Mouse (Mus musculus) adrenal gland, postnatal 36 days (tissue): Measurements from ENCODE around the gene Dph1. TPM values are rescaled to one million over a fixed set of nuclear protein-coding genes. Genes with fewer than 3 reads are reported as not detected.

Experiments
- DNase-seq, 2 experiments: peaks; one replicate each; pipeline ENCODE4 v3.0.0; 2021; ENCODE audit warnings: mixed read lengths in 1 of 2
- long read RNA-seq, 2 experiments: library from polyadenylated mRNA; stranded (forward); transcript quantifications; one replicate each; pipeline ENCODE4 v2.0.0; 2021; ENCODE audit warnings: borderline sequencing depth in 2 of 2
- total RNA-seq, 2 experiments: library from RNA; stranded (reverse); gene quantifications; 2 replicates each; pipeline ENCODE4 v1.2.3; 2021

Dph1 gene
- total RNA-seq: 10 to 100 TPM; 29.8 to 30.6 TPM
- long read RNA-seq, experiment 1, transcript Dph1-201 (13 exons, 2,139 nt): major isoform, 33 of 45 reads
- long read RNA-seq, experiment 1, partial matches to known transcripts: 6 of 45 reads
- long read RNA-seq, experiment 1, other reads (novel, unspliced or antisense): 6 of 45 reads
- long read RNA-seq, experiment 2, transcript Dph1-201 (13 exons, 2,139 nt): major isoform, 13 of 16 reads
- long read RNA-seq, experiment 2, partial matches to known transcripts: 1 of 16 reads
- long read RNA-seq, experiment 2, other reads (novel, unspliced or antisense): 2 of 16 reads

DNA sequence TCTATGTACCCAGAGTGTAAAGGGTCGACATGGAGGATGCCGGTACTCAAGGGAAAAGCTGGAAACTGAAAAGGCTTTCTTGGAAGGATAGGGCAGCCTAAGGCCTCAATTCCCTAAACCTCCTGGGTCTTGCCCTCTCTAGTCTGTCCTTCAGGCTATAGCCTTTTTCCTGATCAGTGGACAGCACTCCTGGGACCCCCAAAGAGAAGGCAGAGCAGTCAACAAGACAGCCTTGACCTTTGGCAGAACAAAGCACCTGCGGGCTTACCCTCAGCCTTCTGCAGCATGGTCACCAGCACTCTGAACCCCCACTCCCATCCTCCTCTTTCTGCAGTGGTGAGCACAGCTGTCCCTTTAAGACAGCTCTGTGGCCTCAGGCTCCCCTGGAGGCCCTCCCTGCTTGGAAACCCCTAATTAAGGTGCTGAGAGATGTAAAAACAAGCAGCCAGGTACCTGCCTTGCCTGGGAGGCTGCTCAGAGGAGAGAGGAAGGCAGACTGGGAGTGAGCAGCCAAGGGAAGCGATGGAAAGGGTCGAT lies at the start of gene Dph1:
Gene Dph1 (minus strand): TSS at position 337 of the 537 bp plus-strand sequence.
- no peak for DNase-seq

DNA sequence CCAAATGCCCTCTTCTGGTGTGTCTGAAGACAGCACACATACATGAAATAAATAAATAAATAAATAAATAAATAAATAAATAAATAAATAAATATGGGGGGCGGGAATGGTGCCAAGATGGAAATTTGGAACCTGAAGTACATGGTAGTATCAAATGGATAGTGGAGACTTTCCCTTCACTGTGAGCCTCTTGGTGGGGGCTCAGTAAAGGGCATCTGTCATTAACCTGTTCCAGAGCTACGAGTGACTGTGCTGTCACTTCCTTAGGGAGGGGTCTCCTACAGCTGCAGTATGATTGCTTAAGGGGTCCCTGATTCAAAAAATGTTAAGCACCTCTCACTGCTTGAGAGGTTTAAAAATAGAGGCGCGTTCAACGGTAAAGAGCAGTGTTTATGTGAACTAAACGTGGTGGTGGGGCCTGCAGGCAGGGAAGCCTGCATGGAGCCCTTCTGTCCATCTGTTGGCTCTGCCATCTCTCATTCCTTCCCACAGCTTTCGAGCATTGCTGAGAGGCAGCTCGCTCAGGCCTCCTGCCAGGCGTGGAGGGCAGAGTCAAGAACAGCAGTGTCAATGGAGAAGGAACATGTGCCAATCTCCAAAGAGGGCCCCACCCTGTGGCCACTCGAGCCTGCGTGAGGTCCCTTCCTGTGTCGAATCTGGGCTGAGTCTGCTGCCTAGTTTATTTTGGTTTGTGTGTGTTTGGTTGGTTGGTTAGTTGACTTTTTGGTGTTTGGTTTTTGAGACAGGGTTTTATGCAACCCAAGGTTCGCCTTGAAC lies 49.3 kb upstream of the Dph1 start:
- DNase-seq: no peak

DNA sequence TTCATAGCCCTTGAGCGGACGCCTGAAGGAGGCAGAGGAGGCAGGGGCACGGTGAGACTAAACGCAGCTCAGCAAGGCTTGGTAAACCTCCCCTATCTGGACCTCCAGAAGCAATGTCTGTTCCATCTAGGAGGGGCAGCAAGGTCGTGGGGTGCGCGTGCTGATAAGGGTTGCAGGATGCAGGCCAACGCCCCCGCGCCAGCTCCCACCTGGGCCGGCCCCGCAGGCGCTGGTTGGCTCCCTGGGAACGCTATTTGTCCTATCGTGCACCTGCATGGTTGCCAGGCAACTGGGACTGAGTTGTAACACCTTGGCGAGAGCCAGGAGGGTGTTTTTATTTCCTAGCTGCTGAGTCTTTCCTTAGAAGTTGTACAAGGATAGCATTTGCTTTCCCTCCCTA lies 43.7 kb upstream of the Dph1 start:
- no peak for DNase-seq

DNA sequence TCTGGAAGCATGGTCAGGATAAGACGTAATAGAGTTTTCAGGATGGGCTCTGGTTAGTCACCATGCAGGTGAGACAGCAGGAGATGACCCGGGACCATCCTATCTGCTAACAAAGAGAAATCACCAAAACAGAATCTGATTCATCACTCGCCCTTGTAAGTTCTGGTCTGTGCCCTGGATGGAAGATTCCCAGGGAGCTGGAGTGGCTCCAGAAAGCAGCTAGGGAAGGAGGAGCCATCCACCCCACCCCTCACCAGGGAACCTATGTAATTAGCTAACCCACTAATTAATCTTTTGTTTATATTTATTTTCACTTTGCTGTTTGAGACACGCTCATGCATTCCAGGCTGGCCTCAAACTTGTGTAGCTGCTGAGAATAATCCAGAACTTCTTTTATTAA lies 41.4 kb upstream of the Dph1 start:
- DNase-seq: peak; percentile 84 to 86

DNA sequence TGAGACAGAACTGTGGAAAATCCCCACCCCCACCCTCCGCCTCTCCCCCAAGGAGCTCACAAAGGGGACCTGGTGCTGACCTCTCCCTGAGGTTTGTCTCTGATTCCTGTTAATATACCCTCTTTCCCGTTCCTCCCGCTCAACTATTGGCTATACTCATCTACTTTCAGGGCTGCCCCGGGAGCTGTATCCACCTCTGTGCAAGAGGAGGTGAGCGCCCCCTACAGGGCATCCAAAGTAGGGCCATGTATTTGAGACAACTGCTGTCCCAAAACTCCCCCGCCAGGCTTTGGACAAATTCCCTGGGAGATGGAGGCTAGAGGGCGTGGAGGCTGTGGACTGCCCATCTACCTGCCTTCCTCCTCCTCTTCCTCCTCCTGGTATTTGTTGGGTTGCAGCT lies 40.7 kb upstream of the Dph1 start:
- peak; percentile 85 to 90 for DNase-seq

DNA sequence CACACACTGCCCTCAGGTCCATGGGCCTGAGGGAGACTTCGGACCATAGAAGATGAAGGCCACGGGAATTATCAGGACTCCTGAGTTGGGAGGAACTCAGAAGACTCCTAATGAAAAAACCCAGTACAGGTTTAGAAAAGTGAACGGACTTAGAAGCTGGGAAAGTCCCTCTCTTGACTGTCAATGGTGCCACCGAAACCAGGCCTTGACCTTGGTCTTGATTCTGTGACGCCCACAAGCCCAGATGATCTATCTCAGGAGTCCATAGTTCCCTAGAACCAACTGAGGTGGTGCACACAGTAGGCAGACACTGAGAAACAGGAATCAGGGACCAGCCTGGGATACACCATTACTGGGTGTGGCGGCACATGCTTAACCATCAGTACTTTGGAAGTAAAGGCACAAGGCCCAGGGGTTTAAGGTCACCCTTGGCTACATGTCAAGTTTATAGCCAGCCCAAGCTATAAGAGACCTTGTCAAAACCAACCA lies 39.3 kb upstream of the Dph1 start:
- DNase-seq: no peak

DNA sequence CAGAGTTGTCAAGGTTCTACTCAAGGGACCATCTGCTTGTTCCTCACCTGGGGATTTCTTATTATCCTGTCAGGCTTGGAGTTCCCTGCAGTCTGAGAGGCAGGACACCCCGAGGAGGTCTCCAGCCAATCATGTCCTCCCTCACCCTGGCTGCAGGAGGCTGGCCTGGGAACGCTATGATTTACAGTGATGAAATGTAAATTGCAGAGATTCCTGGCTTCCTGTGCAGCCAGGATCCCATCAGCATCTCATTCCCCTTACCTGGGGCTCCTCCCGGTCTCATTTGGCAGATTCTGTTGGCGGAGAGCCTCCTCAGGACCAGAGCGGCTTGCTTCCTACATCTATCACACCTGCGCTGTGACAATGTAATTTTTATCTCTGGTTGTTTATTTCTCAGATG lies 38.2 kb upstream of the Dph1 start:
- no peak for DNase-seq

DNA sequence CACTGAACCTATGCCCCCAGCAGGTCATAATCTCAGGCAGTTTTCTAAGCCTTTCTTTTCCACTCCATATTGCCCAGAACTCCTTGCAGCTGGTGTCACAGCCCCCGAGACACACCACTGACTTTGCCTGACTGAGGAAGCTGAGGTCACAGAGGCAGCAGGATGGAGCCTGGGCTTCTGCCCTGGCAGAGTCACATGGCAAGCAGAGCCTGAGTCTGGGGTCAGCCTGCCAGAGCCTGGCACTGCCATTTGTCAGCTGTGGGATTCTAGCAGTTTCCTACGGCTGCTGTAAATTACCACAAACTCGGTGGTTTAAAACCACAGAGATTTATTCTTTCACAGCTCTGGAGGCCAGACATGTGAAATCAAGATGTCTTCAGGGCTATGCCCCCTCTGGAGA lies 36.6 kb upstream of the Dph1 start:
- DNase-seq: no peak

DNA sequence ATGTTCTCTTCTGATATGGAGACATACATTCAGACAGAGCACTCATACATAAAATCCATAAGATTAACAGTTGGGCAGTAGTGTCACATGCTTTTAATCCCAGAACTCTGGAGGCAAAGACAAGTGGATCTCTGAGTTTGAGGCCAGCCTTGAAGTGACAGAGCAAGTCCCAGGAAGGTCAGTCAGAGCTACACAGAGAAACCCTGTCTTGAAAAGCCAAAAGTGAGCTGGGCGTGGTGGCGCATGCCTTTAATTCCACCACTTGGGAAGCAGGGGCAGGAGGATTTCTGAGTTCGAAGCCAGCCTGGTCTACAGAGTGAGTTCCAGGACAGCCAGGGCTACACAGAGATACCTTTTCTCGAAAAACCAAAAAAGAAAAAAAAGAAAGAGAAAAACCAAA lies 33.8 kb upstream of the Dph1 start:
- DNase-seq: no peak

DNA sequence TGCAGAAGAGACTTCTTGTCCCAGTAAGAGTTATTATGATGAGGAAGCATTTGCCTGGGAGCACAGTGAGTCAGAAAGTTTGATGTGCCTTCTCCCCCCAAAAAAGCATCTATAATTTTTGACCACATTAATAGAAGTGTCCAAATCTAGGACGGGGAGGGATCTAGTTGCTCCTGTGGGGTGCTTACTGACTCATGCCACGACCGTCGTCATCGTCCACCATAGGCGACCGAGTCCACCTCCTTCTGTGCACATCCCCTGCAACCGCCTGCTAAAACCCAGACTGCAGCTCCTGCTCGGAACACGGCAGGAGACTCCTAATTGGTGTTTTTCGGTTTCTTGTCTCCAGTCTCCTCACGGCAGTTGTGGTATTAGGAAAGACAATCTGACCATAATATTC lies 33.0 kb upstream of the Dph1 start:
- peak in 1 of 2 experiments; percentile 46 for DNase-seq

DNA sequence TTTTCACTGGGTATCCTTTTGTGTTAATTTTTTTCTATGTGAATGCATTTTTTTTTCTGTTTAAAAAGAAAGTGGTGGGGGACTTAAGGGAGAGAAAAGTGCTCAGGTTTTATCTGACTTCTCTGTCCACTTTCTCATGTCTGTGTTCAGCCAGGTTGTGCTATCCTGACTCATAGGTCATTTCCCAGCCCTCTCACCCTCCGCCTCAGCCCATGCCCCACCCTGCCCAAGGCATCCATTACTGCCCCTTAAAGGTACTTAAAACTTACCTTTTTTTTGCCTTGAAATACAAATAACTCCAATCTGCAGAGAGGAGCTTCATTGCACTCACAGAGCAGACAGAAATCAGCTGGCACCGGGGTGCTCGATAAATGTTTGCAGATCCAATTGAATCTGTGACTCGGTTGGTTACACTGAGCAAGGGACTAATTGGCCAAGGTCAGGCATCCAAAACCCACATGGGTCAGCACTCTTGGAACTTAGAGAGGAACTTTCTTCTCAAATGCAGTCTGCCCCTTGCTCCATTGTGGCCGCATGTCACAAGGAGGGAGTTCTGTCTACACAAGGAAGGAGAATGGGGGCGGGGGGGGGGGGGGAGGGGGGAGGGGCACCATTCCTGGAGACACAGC lies 29.6 kb upstream of the Dph1 start:
- peak; percentile 37 to 41 for DNase-seq

DNA sequence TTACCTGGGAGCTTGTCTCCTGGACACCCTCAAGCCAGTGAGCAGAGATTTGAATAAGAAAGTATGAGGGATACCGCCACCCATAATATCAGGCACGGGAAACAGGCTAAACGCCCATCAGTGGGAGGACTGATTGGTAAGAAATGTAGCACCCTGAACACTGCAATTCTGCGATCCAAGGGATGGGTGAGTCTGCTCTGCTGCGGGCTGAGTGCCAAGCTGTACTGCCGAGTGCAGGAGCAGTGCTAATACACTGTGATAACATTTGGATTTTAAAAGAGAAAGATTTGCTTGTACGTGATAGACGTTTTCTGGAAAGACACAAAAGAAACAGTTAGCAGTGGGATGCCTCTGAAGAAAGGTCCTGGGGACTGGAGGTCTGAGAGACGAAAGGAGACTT lies 29.1 kb upstream of the Dph1 start:
- DNase-seq: peak; percentile 77 to 87

DNA sequence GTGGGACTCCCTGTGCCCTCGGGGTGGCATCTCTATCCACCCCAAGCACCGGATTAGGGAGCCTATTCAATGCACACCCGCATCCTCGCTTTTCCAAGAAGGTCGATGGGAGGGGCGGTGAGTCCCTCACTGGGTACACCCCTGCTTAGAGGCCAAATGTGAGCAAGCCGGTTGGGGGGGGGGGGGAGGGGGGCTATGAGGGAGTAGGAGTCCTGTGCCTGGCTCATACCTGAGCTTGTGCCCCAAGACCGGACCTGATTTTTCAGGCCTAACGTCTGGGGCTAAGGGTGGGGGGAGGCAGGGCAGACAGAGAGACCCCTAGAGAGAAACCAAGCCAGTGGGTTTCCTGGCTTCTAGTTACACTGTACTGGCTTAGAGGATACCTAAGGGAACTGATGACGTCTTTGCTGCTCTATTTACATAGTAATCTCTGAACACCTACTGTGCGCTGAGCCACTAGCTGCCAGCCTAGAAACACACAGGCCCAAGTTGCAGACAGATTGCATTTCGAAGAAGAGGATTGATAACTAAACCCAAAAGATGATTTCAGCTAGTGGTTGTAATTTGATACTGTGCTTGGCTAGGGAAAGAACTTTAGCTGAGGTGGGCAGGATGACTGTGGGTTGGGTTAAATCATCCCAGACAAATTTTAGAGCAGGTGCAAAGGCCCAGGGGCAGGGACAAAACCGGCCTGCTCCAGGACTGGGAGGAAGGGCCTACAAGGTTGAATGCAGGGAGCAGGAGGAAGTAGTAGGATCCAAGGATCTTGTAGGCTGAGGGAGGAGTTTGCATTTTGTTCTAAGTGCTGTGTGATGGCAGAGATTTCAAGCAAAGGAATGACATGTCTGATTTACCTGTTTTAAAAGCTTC lies 23.3 kb upstream of the Dph1 start:
- DNase-seq: no peak

DNA sequence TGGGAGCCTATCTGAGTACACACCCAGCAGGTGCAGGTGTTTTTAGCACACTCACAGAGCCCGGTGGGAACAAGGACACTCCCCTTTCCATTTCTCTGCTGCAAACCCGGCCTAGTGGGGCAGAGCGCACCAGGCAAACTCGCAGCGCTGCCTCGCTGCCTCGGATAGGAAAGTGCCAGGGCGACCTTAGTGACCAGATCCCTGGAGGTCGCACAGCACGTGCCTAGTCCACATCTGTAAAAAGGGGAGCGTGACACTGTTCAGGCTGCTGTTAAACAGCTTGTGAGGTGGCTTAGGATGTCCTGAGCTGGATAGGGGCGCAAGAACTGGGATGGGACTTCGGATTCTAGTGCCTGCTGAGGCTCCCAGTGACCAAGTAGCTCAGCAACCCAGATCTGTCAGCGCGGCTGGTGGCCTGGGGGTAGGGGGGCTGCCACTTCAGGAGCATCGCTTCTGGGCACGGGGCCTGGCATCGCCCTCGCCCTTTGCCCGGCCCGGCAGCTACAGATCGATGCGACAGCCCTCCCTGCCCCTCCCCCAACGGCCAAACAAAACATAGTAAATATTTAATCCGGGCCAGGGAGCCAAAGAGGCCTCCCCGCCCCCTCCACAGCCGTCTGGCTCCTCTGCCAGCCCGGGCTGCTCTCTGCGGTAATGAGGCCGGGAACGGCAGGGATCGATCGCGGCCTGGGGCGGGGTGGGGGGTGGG lies 22.5 kb upstream of the Dph1 start:
- DNase-seq: peak; percentile 51 to 81

DNA sequence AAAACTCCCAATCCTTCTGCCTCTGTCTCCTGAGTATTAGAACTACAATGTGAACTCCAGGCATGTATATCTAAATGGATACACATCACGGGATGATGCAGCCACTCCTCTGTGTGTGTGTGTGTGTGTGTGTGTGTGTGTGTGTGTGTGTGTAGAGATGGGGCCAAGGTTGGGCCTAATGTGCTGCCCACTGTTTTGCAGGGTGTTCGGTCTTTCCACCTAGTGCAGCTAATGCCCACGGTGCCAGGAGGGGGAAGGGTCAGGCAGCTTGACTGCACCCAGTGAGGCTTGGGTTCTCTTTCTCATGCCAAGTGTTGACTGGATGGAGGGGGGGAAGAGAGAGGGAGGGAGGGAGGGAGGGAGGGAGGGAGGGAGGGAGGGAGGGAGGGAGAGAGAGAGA lies 21.8 kb upstream of the Dph1 start:
- DNase-seq: peak in 1 of 2 experiments; percentile 68

DNA sequence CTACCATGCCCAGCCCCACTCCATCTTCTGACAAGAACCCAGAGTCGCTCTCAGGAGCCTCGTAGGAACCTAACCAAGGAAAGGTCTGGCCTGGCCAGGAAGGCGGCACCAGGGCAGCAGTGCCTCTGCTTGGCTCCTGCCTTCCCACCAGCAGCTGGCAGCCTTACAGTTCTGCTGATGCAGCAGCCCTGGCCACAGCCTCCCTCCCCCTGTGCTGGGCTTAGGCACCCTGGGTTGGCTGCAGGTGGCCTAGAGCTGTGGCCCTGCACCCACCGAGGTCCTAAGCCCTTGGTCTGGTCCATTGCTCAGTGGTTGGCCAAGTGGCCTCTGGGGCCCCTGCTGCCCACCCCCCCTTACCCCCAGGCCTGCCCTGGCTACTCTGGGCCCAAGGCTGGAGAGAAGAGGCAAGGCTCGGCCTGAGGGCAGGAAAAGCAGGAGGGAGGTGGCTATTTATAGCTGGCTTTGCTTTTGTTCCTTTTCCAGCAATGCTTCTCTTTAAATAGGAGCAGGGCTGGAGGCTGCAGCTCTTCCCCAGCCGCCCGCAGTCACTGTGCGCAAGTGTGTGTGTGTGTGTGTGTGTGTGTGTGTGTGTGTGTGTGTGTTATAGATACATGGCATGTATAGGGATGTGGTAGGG lies 21.1 kb upstream of the Dph1 start:
- DNase-seq: peak; percentile 49 to 72

DNA sequence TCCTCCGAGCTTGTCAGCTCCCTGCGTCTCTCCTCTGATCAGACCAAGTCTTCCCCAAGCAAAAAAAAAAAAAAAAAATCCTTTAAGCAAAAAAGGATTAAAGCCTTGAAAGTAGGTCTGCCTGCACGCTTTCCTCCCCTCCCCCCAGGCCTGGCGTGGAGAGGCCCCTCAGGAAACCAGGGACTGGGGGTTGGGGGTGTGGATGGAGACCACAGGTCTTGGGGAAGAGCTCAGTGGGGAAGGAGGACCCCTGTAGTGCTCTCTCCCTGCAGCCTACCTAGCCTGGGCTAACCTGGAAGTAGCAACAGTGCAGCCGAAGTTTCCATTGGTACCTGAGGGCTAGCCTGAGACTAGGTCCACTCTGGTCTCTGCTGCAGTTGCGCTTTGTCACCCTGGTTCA lies 19.7 kb upstream of the Dph1 start:
- no peak for DNase-seq

DNA sequence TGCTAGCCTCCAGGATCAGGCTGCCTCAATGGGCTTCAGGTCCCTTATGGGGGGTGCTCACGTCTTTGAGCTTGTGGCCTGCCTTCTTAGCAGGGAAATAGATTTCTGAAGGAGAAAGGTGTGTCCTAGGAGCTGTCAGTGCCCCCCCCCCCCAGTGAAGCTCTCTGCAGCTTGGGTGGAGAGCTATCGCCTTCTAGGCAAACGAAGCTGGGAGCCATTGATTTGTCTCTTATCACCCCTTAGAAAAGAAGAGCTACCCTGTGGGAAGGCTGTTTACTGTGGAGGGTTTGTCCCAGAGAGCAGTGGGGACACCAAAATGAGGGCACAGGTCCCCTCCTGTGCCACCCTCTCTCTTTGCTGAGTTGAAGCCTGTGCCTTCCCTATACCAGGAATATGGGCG lies 19.1 kb upstream of the Dph1 start:
- DNase-seq: no peak

DNA sequence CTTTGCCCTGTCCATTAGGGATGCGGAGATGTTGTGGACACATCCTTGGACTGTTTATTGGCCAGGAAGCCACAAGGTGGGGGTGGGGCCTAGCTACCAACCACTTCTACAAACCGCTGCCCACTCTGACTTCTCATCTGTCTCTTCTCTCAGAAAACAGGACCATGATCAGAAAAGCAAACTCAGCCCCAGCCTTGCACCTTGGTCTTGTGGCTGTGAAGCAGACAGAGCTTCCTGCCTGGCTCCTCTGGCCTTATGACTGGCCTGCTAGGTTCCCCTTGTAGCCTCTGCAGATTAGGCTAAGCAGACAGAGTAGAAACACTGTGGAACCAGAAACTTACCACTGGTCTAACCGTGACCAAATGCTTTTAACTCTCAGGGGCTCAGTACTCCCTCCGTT lies 18.3 kb upstream of the Dph1 start:
- no peak for DNase-seq

DNA sequence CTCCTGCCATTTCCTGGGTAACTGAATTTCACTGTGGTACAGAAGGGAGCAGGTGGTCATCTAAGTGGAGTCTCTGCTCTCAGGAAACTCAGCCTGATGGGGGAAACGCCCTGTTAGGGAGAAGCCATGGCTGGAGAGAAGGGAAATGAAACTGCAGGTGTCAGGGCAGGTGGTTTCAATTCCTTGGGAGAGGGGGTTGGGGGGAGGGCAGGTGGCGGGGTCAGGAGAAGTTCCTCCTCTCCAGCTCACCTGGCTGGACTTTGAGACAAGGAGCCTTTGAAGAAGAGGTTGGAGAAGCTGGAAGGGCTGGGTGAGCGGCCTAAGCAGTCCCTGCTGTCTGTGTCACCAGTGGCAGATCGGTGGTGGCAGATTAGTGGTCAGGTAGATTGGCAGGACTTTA lies 15.3 kb upstream of the Dph1 start:
- DNase-seq: no peak

DNA sequence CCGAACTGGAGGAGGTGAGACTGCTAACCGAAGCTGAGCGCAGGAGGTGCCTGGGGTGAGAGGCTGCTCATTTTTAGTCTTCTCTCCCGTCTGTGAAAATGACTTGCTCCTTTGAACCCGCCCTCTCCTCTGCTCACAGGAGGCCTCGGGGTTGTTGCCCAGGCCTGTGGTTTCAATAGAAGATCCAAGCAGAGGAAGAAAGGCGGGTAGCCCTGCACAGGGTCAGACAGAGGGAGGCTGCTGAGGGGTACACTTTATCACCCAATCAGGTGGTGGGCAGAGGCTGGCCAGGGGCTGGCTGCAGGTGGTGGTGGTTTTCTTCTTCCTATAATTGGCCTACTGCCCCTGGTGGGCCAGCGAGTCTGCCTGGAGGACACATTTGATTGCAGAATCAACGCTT lies 13.4 kb upstream of the Dph1 start:
- no peak for DNase-seq
